Mouse (Mus musculus) megakaryocyte-erythroid progenitor cell, adult 5-6 weeks (primary cell): Measurements from ENCODE around the gene Tmppe. TPM values are rescaled to one million over a fixed set of nuclear protein-coding genes. Genes with fewer than 3 reads are reported as not detected.
"Not testable (repeated sequence)": the region's sequence is repeated elsewhere in the genome, so short reads cannot be mapped to it uniquely, and the experiment has no call there.

Source experiments
- ATAC-seq: replicated peaks from 2 replicates; pipeline ENCODE4 v1.8.0; 2016; ENCODE audit warnings: mild to moderate bottlenecking, inconsistent platforms; ENCODE audit not compliant: severe bottlenecking, poor library complexity, low FRiP score, low TSS enrichment
- total RNA-seq, 2 experiments: library from RNA; stranded (forward) in 1 of 2; stranded (reverse) in 1 of 2; fragments of 200-1000, 215-1000 nt in 1 of 2; fragments of >200 nt in 1 of 2; fragmentation: Nextera tagmentation in 1 of 2; gene quantifications; 2 replicates each; pipeline ENCODE4 v1.2.3; 2014 to 2017

Tmppe gene
- 4.5 TPM in 2 replicates for total RNA-seq (2014; fragmentation: Nextera tagmentation)
- total RNA-seq (2017) = 0.75 and 3.7 TPM in 2 replicates

DNA sequence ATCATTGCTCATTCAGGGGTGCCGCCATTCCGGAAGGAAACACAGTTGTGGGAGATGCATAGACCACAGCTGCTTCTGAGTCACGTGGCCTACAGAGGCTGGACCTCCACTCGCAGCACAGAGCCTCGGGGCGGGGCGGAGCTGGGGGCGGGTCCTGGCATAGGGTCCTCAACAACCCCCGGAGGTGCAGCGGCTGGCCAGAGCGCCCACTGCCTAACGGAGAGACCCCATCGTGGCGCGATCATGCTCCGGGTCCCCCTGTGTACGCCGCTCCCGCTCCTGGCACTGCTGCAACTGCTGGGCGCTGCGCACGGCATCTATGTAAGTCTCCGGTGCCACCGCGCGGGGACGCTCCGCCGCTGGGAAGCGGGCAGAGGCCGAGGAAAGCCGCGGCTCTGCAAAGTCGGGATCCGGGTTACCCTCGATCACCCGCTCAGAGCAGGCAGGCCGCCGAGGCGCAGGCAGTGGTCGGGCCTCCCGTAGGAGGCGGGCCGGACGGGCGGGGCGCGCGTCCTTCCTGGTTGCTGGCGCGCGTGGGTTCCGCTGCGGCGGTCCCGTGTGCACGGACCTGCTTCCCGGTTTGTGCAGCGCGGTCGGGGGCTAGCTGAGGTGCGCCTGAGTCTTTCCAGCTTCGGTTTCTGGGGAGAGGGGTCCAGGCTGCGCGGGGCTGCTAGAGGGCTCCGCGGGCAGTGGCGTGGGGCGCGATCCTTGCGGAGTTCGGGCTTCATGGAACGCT is at the start of gene Tmppe, which contains the start of gene Glb1:
Tmppe (plus strand) TSS at position 157 of the 736 bp plus-strand sequence.
Glb1 (plus strand) TSS at position 128 of the 736 bp plus-strand sequence.
- ATAC-seq = peak; percentile 86

DNA sequence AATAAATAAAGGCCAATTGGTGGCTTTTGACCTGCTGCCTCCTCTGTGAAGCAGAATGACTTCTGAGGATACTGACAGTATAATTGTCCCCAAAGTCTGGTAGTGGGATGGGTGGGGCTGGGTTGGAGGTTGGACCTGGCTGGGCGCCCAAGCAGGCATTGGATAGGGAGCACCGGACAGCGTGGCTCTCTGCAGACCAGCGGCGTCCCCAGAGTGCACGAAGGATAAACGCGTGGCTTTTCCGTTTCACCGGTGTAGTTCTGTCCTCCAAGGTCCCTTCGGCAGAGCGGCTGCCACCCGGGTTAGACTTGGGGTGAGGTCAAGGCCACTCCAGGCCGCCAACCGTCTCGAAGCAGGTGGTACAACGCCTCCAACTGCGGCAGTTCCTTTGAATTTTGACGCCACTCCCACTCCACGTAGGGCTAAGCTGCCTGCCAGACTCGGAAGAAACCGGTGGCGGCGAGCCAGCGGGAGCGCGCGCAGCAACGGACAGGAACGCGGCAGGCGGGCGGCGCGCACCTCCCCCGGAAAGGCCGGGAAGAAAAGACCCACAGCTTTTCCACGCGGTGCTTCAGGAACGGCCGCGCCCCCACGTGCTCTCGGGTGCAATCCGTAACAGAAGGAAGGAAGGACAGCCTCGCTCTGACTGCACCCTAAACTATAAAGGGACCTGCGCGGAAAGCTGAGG is 33.0 kb upstream of the Tmppe start:
- peak; percentile 90 for ATAC-seq

DNA sequence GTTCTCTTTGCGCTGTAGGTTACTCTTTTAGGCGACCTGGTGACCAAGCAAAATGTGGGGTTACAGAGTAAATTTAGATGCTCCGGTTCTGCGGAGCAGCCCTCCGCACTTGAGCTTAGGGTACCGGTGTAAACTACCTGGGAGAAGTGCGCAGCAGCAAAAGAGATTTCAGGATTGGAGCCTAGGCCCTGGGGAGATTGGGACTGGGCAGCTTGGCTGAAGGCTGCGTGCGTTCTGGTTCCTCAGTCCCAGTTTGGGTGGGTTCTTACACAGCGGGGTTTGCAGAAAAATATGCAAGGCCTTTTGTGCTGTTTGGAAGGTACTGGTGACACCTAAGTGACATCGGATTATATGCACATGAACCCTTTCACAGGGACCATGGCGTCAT is 32.4 kb upstream of the Tmppe start:
- ATAC-seq = peak; percentile 11; the same call in 1 of the 2 replicates

DNA sequence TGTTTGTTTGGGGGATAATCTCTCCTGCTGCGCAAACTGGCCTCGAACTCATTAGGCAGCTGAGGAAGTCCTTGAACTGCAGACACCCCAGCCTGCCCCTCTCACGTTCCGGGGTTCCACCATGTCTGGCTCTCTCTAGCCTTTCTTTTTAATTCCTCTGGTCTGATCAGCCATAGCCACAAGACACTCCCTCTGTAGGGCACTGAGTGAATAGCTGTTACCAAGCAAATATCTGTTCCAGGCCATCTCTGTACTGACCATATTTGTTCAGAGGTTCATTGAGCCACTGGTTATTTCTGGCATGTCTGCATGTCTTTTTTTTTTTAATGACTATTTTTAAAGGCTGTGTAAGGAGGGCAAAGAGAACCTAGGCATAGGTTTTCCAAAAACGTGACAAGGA is 31.5 kb upstream of the Tmppe start:
- ATAC-seq = peak; percentile 70

DNA sequence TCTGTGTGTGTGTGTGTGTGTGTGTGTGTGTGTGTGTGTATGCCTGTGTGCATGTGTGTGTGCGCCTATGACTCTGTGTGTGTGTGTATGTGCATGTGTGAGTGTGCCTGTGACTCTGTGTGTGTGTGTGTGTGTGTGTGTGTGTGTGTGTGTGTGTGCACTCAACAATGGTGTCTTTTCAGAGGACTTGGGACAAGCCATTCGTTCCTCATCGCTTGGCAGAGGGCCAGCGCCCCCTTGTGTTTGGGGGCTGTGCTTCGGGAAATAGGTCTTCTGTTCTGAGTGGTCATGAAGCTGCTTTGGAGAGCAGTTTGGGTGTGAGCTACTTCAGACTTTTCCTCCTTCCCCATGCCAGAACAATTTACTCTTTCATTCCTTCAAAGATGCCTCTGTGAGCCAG is 29.2 kb upstream of the Tmppe start:
- ATAC-seq = not testable (repeated sequence)

DNA sequence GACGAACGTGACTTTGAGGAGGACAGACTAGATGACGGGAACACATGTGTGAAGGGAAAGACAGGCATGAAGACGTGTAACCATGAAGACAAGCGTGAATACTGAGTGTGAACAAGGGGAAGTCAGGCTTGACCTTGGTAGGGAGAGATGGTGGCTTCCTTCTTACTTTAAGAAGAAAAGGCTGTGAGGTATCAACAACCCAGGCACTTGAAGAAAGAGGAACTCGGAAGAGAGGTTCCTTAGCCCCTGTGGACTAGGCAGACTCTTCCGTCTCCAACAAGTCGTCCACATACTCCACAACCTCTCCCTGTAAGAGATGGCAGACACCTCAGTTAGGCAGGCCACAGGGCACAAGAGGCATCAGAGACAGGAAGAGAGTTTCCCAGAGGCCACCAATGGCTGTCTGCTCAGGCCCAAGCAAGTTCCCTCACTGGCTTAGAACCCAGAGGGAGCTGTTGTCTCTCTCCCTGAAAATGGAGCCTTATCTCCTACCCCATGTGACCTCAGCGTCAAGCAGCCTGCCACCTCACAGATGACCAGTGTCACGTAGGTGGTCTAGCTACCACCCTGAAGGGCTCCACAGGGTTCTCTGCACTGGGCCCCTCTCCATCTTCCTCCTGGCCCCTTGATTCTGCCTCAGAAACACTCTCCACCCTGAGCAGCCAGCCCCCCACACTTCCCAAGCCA is 25.5 kb upstream of the Tmppe start:
- peak; percentile 29; the same call in 1 of the 2 replicates for ATAC-seq

DNA sequence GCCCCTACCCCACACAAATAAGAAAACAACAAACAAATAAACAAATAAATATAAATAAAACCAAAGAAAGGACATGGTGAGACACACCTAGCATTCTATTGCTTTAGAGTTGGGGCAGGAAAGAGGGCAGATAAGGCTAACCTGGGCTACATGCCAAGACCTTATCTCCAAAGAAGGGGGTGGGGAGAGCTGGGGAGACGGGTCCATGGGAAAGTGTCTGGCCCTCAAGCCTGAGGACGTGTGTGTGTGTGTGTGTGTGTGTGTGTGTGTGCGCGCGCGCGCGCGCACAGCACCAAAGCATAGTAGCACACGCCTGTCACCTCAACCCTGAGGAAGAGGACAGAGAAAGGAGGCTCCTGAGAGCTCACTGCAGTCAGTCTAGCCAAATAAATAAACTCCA is 23.7 kb upstream of the Tmppe start:
- ATAC-seq = peak; percentile 74

DNA sequence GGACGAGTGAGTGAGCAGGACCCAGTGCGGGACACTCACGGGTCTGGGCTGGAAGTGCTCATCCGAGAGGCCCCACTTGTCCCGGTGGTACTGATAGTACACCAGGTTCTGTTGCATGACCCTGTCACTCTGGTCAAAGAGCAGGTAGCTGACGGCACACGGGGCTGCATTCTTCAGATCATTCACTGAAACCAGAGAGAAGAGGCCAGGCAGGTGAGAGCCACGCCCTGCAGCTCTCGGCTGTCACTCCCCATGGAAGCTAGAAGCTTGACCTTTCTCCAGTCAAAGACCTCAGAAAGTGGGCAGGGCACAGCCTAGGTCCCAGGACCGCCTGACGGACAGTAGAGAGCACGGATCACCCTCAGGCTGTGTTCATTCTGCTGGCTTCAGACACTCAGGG is 21.0 kb upstream of the Tmppe start:
- no peak for ATAC-seq

DNA sequence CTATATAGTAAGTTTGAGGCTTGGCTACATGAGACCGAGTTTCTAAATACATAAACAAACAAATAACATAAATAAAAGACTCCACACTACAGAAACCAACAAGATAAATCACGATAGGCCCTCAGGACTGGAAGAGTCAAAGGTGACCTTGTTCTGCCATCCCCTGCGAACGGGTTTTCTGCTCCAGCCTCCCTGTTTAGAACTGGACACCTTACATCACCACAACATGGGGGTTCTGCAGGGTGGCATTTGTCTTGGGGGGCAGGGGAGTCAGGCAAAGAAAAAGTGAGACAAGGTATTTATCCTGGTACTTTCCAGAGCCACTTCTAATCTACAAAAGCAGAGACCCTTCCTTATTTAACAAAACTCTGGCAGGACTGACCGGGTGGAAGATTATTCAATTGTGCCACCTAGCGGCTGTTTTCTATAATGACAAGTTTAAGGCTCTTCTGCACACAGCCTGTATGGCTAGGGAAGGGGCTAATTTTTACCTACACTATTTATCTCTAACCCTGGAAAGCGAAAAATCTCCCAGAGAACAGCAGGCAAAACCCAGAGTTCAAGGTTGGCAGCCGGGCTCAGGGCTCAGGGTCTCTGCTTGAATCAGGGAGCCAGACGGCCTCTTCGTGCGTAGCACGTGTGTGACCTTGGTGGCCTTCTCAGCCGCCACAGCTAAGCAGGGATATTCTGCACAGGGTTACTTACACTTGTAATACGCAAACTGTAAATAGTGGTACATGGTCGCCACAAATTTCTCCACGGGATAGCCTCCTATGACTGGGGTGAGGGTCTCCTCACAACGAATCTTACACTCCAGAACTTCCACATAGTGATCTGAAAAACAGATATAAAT is 19.8 kb upstream of the Tmppe start:
- ATAC-seq = peak; percentile 40; the same call in 1 of the 2 replicates

DNA sequence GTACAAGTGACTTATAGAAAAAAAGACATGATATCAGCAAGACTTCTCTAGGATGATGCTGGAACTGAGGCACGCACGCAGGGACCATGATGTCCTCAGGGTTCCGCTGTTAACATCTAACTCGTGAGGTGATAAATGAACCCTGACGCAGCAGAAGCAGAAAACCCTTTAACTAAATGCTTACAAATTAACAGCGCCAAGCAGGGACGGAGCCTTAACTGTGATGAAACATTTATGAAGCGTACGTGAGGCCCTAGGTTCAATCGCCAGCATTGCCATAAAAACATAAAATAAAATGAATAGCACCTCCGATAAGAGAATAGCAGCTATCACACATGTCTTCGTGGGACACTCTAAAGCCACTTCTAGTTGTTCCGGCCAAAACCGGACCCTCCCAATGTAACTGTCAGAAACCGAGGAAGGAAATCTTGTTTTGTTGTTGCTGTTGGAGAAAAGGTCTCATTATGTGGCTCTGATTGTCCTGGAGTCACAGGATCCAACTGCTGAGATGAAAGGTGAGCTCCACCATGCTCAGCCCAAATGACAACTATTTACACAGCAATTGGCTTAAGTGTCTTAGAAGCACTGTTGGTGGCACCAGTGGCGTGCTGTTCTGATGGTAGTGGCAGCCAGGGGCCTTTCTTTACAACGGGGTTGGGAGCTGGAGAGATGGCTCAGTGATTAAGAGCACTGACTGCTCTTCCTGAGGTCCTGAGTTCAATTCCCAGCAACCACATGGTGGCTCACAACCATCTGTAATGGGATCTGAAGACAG is 17.8 kb upstream of the Tmppe start:
- ATAC-seq = no peak

DNA sequence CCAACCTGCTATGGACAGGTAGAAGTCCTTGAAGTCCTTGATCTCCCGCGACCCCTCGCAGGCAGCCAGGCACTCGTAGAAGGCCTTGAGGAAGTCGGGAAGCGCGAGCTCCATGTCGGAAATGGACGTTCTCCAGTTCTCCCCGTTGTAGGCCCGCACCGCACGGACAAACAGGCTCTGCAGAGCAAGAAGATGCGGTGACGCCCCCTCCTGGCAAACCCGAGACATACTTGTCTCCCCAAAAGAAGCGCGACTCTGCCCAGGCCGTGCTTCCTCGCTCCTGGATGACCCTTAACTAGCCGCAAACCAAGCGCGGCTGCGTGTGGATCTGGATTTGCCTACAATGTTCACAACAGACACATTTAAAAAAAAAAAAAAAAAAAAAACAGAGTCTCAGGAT is 16.2 kb upstream of the Tmppe start:
- ATAC-seq = no peak

DNA sequence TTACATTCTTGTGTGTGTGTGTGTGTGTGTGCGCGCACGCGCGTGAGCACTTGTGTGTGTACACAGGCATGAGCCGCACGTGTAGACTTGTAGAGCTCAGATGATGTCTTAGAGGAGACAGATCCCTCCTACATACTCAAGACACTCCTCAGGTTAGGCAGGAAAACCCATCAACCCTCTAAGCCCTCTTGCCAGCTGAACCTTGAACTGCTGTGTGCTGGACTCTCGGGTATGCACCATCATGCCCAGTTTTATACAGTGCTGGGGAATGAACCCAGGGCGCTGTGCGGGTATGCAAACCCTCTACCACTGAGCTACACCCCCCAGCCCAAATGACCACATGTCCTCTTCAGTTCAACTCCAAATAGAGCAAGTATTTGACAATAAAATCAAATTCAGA is 15.7 kb upstream of the Tmppe start:
- ATAC-seq = no peak

DNA sequence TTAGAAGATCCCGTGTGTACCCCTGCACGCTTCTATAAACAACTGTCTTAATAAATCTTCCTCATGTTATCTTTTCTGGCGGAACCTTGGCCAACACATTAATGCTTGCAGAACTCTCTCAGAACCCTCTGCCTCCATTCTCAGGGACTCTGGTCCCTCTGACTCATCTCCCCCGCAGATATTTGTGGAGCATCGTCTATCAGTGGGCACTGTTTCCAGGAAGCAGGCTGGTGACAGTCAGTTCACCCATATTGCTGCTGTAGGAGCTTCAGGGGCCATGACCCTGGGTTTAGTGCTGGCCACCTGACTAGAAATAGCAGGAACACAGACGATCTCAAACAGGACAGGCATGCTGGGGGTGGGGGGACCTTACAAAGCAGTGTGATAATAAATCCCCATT is 13.8 kb upstream of the Tmppe start:
- ATAC-seq = no peak

DNA sequence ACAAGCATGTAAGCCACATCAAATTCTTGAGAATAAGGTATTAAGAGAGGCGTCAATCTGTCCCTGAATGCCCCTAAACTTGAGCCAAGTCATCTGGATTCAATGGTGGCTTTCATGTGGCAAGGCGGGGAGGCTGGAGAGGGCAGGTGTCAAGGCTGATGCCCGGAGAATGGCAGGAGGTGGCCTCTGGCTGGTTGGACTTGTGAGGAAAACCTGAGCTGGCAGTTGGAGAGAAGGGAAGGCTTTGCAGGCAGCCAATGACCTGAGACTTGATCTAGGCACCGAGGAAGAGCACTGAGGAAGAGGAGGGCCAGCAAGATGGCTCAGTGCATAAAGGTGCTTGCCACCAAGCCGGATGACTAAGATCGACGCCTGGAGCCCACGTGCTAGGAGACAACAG is 12.6 kb upstream of the Tmppe start:
- no peak for ATAC-seq

DNA sequence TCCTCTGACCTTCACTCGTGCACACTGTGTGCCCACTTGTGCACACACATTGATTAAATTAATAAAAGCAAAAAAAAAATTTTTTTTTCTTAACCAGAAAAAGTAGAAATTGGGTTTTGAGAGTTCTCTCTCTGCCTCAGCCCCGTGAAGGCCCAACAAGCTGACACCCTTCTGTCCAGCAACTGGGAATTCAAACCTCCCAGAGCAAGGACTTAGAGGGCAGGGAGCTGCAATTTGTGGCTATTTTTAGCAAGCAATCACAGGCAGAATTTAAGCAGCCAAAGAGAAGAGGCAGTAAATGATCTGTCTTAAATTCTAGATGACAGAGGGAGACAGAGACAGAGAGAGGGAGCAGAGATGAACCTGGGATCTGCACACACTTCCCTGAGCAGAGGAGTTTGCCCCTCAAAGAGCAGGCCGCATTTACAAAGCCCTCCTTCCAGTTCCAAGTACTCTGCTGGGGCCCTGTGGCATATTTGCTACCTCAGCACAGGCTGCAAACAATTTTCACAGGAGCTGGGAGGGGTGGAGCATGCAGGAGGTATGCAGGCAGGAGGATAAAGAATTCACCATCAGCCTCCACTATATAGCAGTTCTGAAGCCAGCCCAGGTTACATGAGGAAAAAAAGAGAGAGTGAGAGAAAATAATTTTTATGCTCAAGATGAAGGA is 12.1 kb upstream of the Tmppe start:
- no peak for ATAC-seq

DNA sequence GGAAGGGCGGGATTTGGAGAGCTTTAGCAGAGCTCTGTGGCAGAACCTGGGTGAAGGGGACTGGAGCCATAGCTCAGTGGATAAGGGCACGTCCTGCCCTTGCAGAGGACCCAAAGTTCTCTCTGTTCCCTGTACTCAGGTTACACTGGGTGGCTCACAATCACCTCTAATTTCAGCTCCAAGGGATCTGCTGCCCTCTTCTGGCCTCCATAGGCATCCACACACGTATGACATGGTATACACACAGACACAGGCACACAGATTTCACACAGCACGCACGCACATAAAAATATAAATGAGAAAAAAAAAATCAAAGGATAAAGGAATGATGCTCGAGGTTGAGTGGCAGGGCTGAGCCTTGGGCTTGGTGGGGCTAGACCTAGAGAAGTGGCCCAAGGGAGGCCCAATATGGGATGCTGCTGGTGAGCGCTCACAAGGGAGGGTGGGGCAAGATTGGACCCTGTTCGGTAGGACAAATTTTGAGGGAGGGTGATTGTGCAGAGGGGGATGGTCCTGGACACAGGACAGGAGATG is 11.5 kb upstream of the Tmppe start:
- ATAC-seq = peak; percentile 48

DNA sequence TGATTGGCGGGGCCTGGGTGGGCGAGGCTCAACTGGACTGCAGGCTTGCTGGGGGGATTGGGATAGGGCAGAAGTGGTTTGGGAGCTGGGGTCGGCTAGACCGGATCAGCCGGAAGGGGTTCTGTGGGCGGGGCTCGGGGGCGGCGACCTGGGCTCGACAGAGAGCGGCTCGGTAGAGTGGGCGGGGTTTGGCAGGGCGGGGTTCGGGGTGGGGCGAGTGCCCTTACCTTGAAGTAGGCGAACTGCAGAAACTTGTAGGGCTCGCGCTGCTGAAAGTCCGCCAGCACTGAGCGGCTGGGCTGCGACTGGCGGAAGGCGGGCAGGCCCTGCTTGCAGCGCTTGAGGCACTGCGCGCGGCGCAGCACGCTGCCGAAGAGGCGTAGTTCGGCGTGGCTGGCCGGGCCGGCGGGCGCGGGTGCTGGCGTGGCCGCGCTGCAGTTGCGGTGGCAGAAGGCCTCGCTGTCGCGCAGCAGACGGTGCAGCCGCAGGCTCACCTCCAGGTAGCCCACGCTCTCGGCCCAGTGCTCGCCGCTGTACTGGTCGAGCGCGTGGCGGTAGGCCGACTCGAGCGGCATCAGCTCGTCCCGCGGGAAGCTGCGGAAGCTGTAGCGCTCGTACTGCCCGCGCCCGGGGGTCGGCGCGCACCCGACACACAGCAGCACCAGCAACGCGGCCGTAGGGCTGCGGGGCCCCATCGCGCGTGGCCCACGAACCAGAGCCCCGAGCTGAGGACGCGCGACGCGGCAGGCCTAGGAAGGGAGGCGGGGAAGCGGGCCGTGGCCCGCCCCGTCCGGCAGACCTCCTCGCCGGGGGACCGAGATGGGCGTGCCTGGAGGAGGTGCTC is 10.8 kb upstream of the Tmppe start, which contains the start of gene Crtap:
Crtap (minus strand) TSS at position 771 of the 844 bp plus-strand sequence.
- ATAC-seq = peak; percentile 83
